Mouse (Mus musculus): ENCODE measurements at regions not wholly inside any gene's neighbourhood (a gene's known extent, or its start where the extent isn't known, plus 50 kb on each side); places are given as distances from the start of the nearest gene placed in this dataset.

- Histone ChIP-seq H3K4me1 (replicated peaks; ENCODE audit: control insufficient read depth, insufficient read depth, low read length) (no peaks in the 10 kb centered on the region), H3K27ac (ENCODE audit: low read depth, low read length) (no peak overlapping the region), H3K9me3 (ENCODE audit: control insufficient read depth, low read length) (no peaks in the 10 kb centered on the region), H3K36me3 (ENCODE audit: control insufficient read depth, insufficient read depth, low read length) (no peaks in the 10 kb centered on the region), H3K27me3 (replicated peaks; ENCODE audit: control insufficient read depth, insufficient read depth, low read length) (no peaks in the 10 kb centered on the region), H3K4me3 (ENCODE audit: low read depth, low read length) (no peak overlapping the region), H3K4me2 (no peak overlapping the region), H3K9ac (ENCODE audit: low read depth, low read length) (no peak overlapping the region)
- WGBS = 88% methylated on average over 6 of the region's 6 CpGs
- DNase-seq (ENCODE audit: low spot score) (no peak), ATAC-seq (replicated peaks; ENCODE audit: low FRiP score) (no peak)
Observed at GRCm38 (mm10) chr12:54382061-54382460, 178.4 kb upstream of the Egln3 start.

DNA sequence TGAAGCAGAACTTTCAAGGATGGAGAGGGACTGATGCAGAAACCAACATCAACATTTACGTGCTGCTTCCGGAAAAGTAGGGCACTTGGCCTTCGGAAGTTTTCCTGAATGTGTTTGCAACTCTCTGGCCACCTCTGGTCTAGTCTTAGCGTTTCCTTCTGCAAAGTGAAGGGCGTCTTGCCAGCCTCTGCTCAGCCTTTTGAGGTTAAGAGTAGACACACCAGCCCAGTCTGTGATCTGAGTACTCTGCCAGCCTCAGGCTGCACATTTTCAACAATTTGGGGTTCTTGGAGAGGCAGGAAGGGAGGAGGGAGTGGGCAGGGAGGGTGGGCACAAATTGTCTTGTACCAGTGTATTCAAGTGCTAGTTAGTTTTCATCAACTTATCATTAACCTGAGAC lies 176.7 kb upstream of the Egln3 start:
- no peaks in the 10 kb centered on the region for H3K9me3 ChIP-seq (ENCODE audit: control insufficient read depth, low read length)
- no peak overlapping the region for H3K27ac ChIP-seq (ENCODE audit: low read depth, low read length)
- DNase-seq (ENCODE audit: low spot score) = no peak
- no peaks in the 10 kb centered on the region for H3K27me3 ChIP-seq (replicated peaks; ENCODE audit: control insufficient read depth, insufficient read depth, low read length)
- H3K4me1 ChIP-seq (replicated peaks; ENCODE audit: control insufficient read depth, insufficient read depth, low read length) = no peaks in the 10 kb centered on the region
- ATAC-seq (replicated peaks; ENCODE audit: low FRiP score) = no peak
- no peak overlapping the region for H3K4me3 ChIP-seq (ENCODE audit: low read depth, low read length)
- 76% methylated on average over 5 of the region's 5 CpGs for WGBS
- no peak overlapping the region for H3K9ac ChIP-seq (ENCODE audit: low read depth, low read length)
- no peaks in the 10 kb centered on the region for H3K36me3 ChIP-seq (ENCODE audit: control insufficient read depth, insufficient read depth, low read length)
- no peak overlapping the region for H3K4me2 ChIP-seq

DNA sequence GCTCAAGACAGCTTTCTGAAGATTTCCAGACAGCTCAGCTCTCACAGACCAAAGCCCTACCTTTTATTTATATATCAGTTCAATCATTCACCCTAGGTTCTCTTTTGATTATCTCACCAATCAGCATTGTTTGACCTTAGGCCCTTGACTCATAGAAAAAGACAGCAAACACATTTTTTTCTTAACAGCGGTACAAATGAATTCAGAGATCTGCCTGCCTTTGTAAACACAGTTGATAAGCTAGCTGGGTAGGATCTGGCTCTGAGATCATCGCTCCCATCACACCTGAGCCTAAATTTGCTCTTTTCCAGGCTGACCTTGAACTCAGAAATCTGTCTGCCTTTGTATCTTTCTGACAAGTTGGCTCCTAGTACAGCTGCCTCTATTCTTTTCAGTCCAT lies 174.9 kb upstream of the Egln3 start:
- H3K27me3 ChIP-seq (replicated peaks; ENCODE audit: control insufficient read depth, insufficient read depth, low read length) = no peaks in the 10 kb centered on the region
- H3K4me2 ChIP-seq = no peak overlapping the region
- no peaks in the 10 kb centered on the region for H3K36me3 ChIP-seq (ENCODE audit: control insufficient read depth, insufficient read depth, low read length)
- DNase-seq (ENCODE audit: low spot score) = no peak
- H3K4me1 ChIP-seq (replicated peaks; ENCODE audit: control insufficient read depth, insufficient read depth, low read length) = no peaks in the 10 kb centered on the region
- no peak for ATAC-seq (replicated peaks; ENCODE audit: low FRiP score)
- H3K27ac ChIP-seq (ENCODE audit: low read depth, low read length) = no peak overlapping the region
- WGBS = 68% methylated on average over 2 of the region's 2 CpGs
- H3K4me3 ChIP-seq (ENCODE audit: low read depth, low read length) = no peak overlapping the region
- no peak overlapping the region for H3K9ac ChIP-seq (ENCODE audit: low read depth, low read length)
- no peaks in the 10 kb centered on the region for H3K9me3 ChIP-seq (ENCODE audit: control insufficient read depth, low read length)

DNA sequence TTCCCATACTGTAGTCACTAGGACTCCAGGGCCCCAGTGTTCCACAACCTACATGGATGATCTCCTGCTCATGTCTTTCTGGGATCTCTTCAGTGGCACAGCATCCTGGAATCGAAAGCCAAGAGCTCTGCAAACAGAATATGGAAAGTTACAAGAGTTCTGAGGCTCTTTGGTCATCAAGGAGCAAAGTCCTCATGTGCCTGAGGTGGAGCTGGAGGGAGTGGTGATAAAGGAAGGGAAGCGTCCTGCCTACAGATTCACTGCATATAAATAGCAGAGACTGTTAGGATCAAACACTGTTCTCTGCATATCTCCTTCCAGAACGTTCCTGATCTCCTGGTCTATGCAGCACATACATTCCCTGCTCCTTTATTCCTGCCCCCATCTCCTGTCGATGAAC lies 170.4 kb upstream of the Egln3 start:
- Histone ChIP-seq H3K4me3 (ENCODE audit: low read depth, low read length) (no peak overlapping the region), H3K4me2 (no peak overlapping the region), H3K9me3 (ENCODE audit: control insufficient read depth, low read length) (no peaks in the 10 kb centered on the region), H3K27ac (ENCODE audit: low read depth, low read length) (no peak overlapping the region), H3K36me3 (ENCODE audit: control insufficient read depth, insufficient read depth, low read length) (no peaks in the 10 kb centered on the region), H3K27me3 (replicated peaks; ENCODE audit: control insufficient read depth, insufficient read depth, low read length) (no peaks in the 10 kb centered on the region), H3K4me1 (replicated peaks; ENCODE audit: control insufficient read depth, insufficient read depth, low read length) (no peaks in the 10 kb centered on the region), H3K9ac (ENCODE audit: low read depth, low read length) (no peak overlapping the region)
- DNase-seq (ENCODE audit: low spot score) = no peak
- ATAC-seq (replicated peaks; ENCODE audit: low FRiP score) = no peak
- 64% methylated on average over 4 of the region's 4 CpGs for WGBS

DNA sequence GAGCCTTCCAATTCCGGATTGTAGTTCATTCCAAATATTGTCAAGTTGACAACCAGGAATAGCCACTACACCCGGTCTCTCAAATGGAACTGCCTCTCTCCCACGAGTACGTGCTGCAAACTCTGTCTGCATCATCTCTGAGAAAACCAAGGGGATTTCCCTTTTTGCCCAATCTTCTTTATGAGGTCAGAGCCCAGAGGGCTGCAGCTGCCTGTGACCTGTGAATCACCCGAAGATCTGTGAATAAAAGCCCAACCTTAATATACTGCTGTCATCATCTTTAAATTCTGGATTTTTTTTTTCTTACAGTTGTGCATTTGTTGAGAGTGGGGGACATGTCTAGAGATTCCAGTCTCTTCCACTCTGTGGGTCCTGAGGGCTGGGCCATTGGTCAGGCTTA lies 165.6 kb upstream of the Egln3 start:
- DNase-seq (ENCODE audit: low spot score) (no peak), ATAC-seq (replicated peaks; ENCODE audit: low FRiP score) (no peak)
- Histone ChIP-seq H3K9ac (ENCODE audit: low read depth, low read length) (no peak overlapping the region), H3K27ac (ENCODE audit: low read depth, low read length) (no peak overlapping the region), H3K4me3 (ENCODE audit: low read depth, low read length) (no peak overlapping the region), H3K4me1 (replicated peaks; ENCODE audit: control insufficient read depth, insufficient read depth, low read length) (no peaks in the 10 kb centered on the region), H3K4me2 (no peak overlapping the region), H3K27me3 (replicated peaks; ENCODE audit: control insufficient read depth, insufficient read depth, low read length) (no peaks in the 10 kb centered on the region), H3K9me3 (ENCODE audit: control insufficient read depth, low read length) (no peaks in the 10 kb centered on the region), H3K36me3 (ENCODE audit: control insufficient read depth, insufficient read depth, low read length) (no peaks in the 10 kb centered on the region)
- WGBS = 65% methylated on average over 5 of the region's 5 CpGs

GRCm38 (mm10) chr12:54364381-54365095 lies 160.9 kb upstream of the Egln3 start:
- Histone ChIP-seq H3K27ac (ENCODE audit: low read depth, low read length) (no peak overlapping the region), H3K4me1 (replicated peaks; ENCODE audit: control insufficient read depth, insufficient read depth, low read length) (no peaks in the 10 kb centered on the region), H3K27me3 (replicated peaks; ENCODE audit: control insufficient read depth, insufficient read depth, low read length) (no peaks in the 10 kb centered on the region), H3K4me3 (ENCODE audit: low read depth, low read length) (no peak overlapping the region), H3K9ac (ENCODE audit: low read depth, low read length) (no peak overlapping the region), H3K36me3 (ENCODE audit: control insufficient read depth, insufficient read depth, low read length) (no peaks in the 10 kb centered on the region), H3K4me2 (no peak overlapping the region), H3K9me3 (ENCODE audit: control insufficient read depth, low read length) (no peaks in the 10 kb centered on the region)
- 83% methylated on average over 11 of the region's 11 CpGs for WGBS
- no peak for DNase-seq (ENCODE audit: low spot score)
- ATAC-seq (replicated peaks; ENCODE audit: low FRiP score) = no peak

DNA sequence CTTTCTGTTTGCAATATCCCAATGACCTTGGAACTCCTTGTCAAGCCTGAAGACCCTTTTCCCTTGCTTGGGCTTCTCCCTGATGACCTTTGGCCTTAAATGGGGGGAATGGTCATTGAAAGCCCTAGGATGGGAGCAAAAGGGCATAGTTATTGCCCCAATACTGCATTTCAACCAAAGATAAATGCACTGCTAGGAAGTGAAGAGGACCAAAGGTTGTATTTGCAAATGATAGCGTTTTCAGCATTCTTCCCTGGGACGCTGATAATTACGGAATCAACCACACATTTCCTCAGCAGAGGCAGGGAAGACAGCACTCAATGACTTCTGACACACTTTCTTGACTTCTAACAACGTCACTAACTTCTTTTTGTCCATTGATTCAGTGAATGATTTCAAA lies 158.1 kb upstream of the Egln3 start:
- Histone ChIP-seq H3K9ac (ENCODE audit: low read depth, low read length) (no peak overlapping the region), H3K4me1 (replicated peaks; ENCODE audit: control insufficient read depth, insufficient read depth, low read length) (no peaks in the 10 kb centered on the region), H3K9me3 (ENCODE audit: control insufficient read depth, low read length) (no peaks in the 10 kb centered on the region), H3K4me3 (ENCODE audit: low read depth, low read length) (no peak overlapping the region), H3K36me3 (ENCODE audit: control insufficient read depth, insufficient read depth, low read length) (no peaks in the 10 kb centered on the region), H3K27me3 (replicated peaks; ENCODE audit: control insufficient read depth, insufficient read depth, low read length) (no peaks in the 10 kb centered on the region), H3K27ac (ENCODE audit: low read depth, low read length) (no peak overlapping the region), H3K4me2 (no peak overlapping the region)
- WGBS = 84% methylated on average over 4 of the region's 4 CpGs
- no peak for DNase-seq (ENCODE audit: low spot score)
- ATAC-seq (replicated peaks; ENCODE audit: low FRiP score) = no peak

GRCm38 (mm10) chr12:54354187-54354586 lies 150.5 kb upstream of the Egln3 start:
- no peak for DNase-seq (ENCODE audit: low spot score)
- WGBS = 51% methylated on average over 6 of the region's 6 CpGs
- H3K27me3 ChIP-seq (replicated peaks; ENCODE audit: control insufficient read depth, insufficient read depth, low read length) = no peaks in the 10 kb centered on the region
- no peak for ATAC-seq (replicated peaks; ENCODE audit: low FRiP score)
- no peak overlapping the region for H3K9ac ChIP-seq (ENCODE audit: low read depth, low read length)
- no peak overlapping the region for H3K4me2 ChIP-seq
- no peaks in the 10 kb centered on the region for H3K9me3 ChIP-seq (ENCODE audit: control insufficient read depth, low read length)
- H3K4me3 ChIP-seq (ENCODE audit: low read depth, low read length) = no peak overlapping the region
- H3K36me3 ChIP-seq (ENCODE audit: control insufficient read depth, insufficient read depth, low read length) = no peaks in the 10 kb centered on the region
- no peaks in the 10 kb centered on the region for H3K4me1 ChIP-seq (replicated peaks; ENCODE audit: control insufficient read depth, insufficient read depth, low read length)
- no peak overlapping the region for H3K27ac ChIP-seq (ENCODE audit: low read depth, low read length)

DNA sequence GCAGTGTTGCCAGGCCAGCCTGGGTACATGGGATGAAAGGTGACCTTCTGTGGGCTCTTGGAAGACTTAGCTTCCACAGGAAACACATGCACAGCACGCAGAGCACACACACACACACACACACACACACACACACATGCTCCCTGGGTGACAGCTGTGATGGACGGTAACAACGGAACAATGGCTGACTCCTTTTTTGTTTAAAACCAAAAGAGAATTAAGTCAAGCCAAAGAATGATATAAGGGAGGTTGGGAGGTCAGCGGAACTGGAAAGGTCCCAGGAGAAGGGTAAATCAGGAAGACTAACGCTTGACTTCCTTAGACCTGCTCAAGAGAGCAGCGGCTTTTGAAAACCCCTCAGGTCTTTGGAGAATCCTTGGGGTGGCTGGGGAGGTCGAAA lies 150.0 kb upstream of the Egln3 start:
- no peak for DNase-seq (ENCODE audit: low spot score)

More for the DNA sequence above, 150.0 kb upstream of the Egln3 start:
- Histone ChIP-seq H3K27me3 (replicated peaks; ENCODE audit: control insufficient read depth, insufficient read depth, low read length) (no peaks in the 10 kb centered on the region), H3K27ac (ENCODE audit: low read depth, low read length) (no peak overlapping the region), H3K9me3 (ENCODE audit: control insufficient read depth, low read length) (no peaks in the 10 kb centered on the region), H3K36me3 (ENCODE audit: control insufficient read depth, insufficient read depth, low read length) (no peaks in the 10 kb centered on the region), H3K4me2 (no peak overlapping the region), H3K4me1 (replicated peaks; ENCODE audit: control insufficient read depth, insufficient read depth, low read length) (no peaks in the 10 kb centered on the region), H3K4me3 (ENCODE audit: low read depth, low read length) (no peak overlapping the region), H3K9ac (ENCODE audit: low read depth, low read length) (no peak overlapping the region)
- 56% methylated on average over 7 of the region's 7 CpGs for WGBS
- ATAC-seq (replicated peaks; ENCODE audit: low FRiP score) = no peak
